Mouse (Mus musculus) gonadal fat pad, adult 2 months (tissue): ENCODE measurements at regions not wholly inside any gene's neighbourhood (a gene's known extent, or its start where the extent isn't known, plus 50 kb on each side); places are given as distances from the start of the nearest gene placed in this dataset.
A peak's percentile ranks its signal among the peaks of the same experiment; 100 is the strongest.
"Not testable (repeated sequence)": the region's sequence is repeated elsewhere in the genome, so short reads cannot be mapped to it uniquely, and the experiment has no call there.

Experiments
- DNase-seq: peaks from one replicate; pipeline ENCODE4 v3.0.0-alpha.2; 2012; ENCODE audit warnings: low read depth

DNA sequence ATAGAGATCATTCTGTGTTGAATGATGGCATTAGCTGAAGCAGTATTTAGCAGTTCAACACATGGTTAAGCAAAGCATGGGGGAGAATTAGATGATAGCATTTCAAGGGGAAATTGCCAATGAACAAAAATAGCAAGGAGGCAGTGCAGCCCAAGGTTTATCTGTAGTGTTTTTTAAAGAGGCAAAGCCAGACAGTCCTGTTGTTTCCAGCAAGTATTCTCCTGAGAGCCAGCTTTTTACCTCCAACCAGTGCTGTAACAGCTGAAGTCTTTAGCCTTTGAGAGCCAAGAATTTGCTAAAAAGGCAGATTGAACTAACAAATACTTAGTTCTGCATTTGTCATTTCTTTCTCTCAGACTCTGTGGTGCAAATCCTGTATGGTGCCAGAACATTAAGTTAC lies 305.1 kb upstream of the Arx start:
- no peak for DNase-seq

- no peak for DNase-seq
These were observed 283.8 kb upstream of the Arx start for GRCm38 (mm10) chrX:93002236-93002976.

- no peak for DNase-seq
These were observed 279.6 kb upstream of the Arx start for GRCm38 (mm10) chrX:93006681-93007080.

DNA sequence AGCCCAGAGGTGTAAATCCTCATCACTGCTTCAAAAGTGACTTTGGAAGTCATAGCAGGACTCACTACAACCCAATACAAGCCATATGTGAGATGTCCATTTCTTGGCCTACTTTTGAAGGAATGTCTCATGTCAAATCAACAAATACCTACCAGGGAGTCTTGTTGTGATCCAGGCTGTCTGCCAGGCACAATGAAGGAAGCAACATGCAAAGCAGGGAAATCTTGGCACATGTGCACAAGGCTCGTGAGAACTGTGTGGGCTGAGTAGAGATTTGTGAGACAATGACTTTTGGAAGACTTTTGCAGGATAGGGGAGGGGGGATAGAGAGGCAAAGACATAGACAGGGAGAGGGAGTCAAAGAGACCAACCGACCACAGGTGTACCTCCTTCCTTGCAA lies 274.7 kb upstream of the Arx start:
- DNase-seq = no peak

GRCm38 (mm10) chrX:93016391-93016790 lies 269.9 kb upstream of the Arx start:
- no peak for DNase-seq

DNA sequence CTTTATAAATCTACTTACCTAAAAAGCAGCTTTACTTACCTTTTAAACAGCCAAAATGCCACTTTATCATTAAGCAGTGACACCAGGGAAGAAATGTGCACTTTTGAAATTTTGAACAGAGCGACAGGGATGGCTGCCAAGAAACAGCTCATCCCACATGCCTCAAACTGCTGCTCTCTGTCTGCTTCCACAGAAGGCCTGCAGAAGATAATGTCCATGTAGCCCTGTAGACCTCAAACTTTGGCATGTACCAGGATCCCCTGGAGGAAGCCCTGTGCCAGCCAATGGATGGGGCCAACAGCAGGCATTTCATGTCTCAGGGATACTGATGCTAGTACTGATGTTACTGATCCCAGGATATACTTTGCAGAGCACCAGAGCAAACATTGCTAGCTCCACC lies 245.1 kb upstream of the Arx start:
- no peak for DNase-seq

DNA sequence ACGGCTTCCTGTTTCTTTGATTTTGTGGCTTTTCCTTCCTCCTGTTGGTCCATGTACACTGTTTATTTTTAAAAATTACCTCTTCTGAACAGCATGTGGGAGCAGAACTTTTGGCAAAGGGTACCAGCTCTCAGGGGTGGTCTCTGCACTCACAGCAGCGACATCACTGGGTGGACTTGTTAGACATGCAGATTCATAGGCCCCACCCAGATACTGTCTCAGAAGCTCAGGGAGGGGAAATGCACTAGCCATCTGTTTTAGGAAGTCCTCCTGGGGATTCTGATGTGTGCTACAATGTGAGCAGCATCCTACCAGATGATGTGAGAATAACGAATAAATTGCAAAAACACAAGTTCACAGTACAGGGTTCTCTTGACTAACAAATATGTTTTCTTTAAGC lies 243.5 kb upstream of the Arx start:
- no peak for DNase-seq

GRCm38 (mm10) chrX:93048967-93049754 lies 237.1 kb upstream of the Arx start:
- no peak for DNase-seq

DNA sequence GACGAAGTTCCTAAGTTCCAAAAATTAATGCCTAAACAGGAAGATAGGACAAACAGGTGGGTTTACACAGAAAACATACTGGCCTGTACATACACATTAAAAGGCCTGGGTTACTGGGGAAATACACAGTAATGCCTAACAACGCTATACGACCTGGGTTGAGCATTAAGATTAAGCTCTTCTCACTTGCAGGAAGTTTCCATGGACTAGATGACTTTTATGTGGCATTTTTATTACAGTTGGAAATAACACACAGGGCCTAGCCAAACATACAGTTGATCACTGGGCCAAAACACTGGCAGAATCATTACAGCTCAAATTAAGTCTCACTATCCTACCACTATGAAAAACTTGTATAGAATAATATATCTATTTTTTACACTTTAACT lies 236.5 kb upstream of the Arx start:
- DNase-seq = no peak

GRCm38 (mm10) chrX:93059533-93059932 lies 226.7 kb upstream of the Arx start:
- no peak for DNase-seq

DNA sequence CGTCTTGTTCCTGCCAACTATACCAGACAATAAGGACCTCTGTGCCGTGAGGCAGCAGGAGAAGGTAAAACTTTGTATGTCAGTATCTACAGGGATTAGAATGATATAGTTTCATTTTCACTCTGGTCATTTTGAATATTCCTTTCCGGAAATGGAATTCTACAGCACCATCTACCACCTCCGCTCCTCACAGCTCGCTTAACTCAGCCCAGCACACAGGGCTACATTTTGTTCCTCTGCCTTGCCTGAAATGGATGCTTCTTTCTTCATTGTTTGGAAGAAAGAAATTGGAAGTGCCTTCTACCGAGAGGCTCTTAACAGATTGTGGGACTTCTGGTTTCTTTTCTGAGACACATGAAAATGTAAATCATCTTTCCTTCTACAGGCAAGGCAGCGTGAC lies 217.4 kb upstream of the Arx start:
- DNase-seq = no peak

- DNase-seq = no peak
These were observed 216.5 kb upstream of the Arx start for GRCm38 (mm10) chrX:93069569-93070289.

GRCm38 (mm10) chrX:93070290-93070611 lies 216.0 kb upstream of the Arx start:
- DNase-seq = no peak

GRCm38 (mm10) chrX:93088976-93089375 lies 197.3 kb upstream of the Arx start:
- DNase-seq = no peak

DNA sequence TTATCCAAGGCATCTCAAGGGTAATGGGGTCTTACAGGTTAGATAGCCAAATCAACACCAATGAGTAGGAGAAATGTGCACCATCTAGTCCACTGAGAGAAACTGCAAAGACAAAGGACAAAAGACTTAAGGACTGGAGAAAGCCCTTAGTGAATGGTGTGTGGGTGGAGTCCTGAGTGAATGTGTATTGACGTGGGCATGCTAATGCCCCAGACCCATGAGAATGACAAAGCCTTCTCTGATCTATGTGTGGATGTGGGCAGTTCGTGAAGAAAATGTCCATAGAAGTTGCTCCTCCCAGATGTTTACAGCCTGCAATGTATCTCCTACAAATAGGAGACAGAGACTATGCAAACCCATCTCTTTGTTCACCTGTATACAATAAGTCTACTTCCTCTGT lies 188.7 kb upstream of the Arx start:
- DNase-seq = no peak

DNA sequence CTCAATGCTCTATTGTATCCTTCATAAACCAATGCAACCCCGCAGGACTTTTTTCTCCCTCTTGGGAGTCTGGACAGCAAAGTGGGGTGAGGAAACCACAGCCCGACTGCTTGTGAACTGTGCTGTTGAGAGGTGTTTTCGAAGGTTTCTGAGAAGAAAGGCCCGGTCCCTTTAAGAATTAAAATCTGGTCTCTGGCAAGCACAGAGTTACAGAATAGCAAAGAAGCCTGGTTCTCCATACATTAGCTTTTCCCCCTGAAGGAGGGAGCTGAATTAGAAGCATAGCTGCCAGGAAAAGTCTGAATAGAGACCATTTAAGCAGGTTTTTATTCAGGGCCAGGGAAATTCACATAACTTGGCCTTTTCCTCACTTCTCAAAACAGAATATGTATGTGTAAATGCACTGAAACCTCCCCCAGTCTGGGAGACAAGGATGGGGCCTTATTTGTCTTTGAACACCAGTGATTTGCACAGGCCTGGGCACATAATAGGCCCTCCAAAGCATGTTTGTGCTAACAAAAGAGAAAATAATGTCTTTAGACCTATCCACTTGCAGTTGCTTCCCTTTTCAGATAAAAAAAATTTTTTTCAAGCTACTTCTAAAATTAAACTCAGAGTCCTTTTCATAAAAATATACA lies 178.2 kb upstream of the Arx start:
- DNase-seq = no peak

DNA sequence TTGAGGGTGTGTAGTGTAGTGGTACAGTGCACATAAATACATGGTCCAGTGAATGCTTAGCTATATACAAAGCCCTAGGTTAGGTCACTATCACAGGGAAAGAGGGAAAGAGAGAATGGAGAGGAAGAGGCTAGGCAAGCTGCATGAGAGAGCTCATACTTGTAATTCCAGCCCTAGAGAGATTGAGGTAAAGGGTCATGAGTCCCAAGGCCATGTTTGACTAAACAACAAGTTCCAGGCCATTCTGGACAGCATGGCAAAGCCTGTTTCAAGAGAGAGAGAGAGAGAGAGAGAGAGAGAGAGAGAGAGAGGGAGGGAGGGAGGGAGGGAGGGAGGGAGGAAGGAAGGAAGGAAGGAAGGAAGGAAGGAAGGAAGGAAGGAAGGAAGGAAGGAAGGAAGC lies 131.9 kb upstream of the Arx start:
- DNase-seq = not testable (repeated sequence)

GRCm38 (mm10) chrX:93159105-93159504 lies 127.1 kb upstream of the Arx start:
- DNase-seq = no peak

DNA sequence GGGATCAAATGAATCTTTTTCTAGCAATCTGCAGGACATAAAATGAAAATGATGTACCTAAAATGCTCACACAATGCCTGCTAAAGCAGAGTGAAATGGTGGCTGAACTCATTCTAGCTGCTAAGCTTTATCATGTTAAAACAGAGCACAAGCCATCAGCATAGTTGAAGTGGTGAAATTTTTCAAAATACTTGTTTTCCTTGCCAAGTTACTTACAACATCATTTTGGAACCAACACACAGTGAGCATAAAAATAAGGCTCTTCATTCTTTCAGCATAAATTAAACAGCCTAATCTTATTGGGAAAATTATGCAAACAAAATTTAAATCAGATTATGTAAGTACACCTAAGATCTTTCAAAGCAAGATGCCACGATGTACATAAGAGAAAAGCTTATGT lies 125.3 kb upstream of the Arx start:
- peak; percentile 13 for DNase-seq
